Mouse (Mus musculus) kidney, adult 2 months (tissue): Measurements from ENCODE around the gene Ccdc65. TPM values are rescaled to one million over a fixed set of nuclear protein-coding genes. Genes with fewer than 3 reads are reported as not detected.
A peak's percentile ranks its signal among the peaks of the same experiment; 100 is the strongest.

Experiments
- DNase-seq: peaks from one replicate; pipeline ENCODE4 v3.0.0; 2021
- H3K27ac ChIP-seq: fragments of 200-500 bp; 2 replicates; pipeline ENCODE4 v1.5.1; 2012; ENCODE audit warnings: low read depth, low read length, control low read depth, inconsistent platforms; ENCODE audit not compliant: insufficient read depth
- H3K27me3 ChIP-seq: fragments of 200-500 bp; replicated peaks from 2 replicates; pipeline ENCODE4 v1.6.1; 2012; ENCODE audit warnings: mild to moderate bottlenecking, moderate library complexity, low read length, inconsistent platforms; ENCODE audit not compliant: control insufficient read depth, insufficient read depth
- H3K36me3 ChIP-seq: fragments of 200-500 bp; 2 replicates; pipeline ENCODE4 v1.6.1; 2012; ENCODE audit warnings: mild to moderate bottlenecking, moderate library complexity, low read length, inconsistent platforms; ENCODE audit not compliant: control insufficient read depth, insufficient read depth
- H3K4me1 ChIP-seq: fragments of 200-500 bp; 2 replicates; pipeline ENCODE4 v1.6.1; 2011; ENCODE audit warnings: low read length; ENCODE audit not compliant: control insufficient read depth, insufficient read depth
- H3K4me3 ChIP-seq: fragments of 200-500 bp; 2 replicates; pipeline ENCODE4 v1.5.1; 2011; ENCODE audit warnings: mild to moderate bottlenecking, low read depth, low read length, control low read depth; ENCODE audit not compliant: insufficient read depth
- CTCF ChIP-seq: fragments of 200-500 bp; conservative IDR thresholded peaks from 2 replicates; pipeline ENCODE4 v1.5.1; 2011; ENCODE audit warnings: low read depth, mild to moderate bottlenecking, control low read depth, low read length, moderate library complexity, mixed read lengths; ENCODE audit not compliant: insufficient read depth, insufficient read length
- POLR2A ChIP-seq: fragments of 200-500 bp; IDR thresholded peaks from one replicate; pipeline ENCODE4 v1.6.1; 2011; ENCODE audit warnings: low read depth, low read length, control low read depth
- WGBS: fragments of 180-500 bp; shearing (Covaris S2); methylation state at CpG from one replicate; pipeline ENCODE4 v1.1.7; 2018; 5-methylcytosine and 5-hydroxymethylcytosine counted together
- polyA plus RNA-seq: library from polyadenylated mRNA; depleted of rRNA; stranded (reverse); fragments of >200 nt; gene quantifications from 2 replicates; pipeline ENCODE4 v1.2.3, GENCODE M21; 2012

Gene Ccdc65
- polyA plus RNA-seq, 1 experiment, result 0.42 TPM

DNA sequence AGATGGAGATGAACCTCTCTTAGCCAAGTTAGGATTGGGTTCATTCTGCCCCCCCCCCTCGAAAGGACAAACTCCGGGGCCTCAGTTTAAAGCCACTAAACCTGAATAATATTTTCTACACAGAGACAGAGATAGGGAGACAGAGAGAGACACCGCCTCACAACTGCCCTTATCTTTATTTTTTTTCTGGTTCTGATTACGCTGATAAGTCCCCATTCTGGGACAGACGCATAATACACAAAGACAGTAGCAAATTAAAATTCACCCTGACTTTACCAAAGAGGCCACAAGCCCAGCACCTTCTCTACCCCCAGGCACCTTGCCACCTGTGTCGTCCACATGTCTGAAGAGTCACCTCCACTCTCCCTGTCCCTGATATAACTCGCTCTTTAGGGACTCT lies 26.4 kb upstream of the Ccdc65 start:
- no peaks in the 10 kb centered on the region for H3K27me3 ChIP-seq
- no peak overlapping the region for H3K27ac ChIP-seq
- H3K36me3 ChIP-seq, result no peaks in the 10 kb centered on the region
- H3K4me3 ChIP-seq, result no peak overlapping the region
- TF ChIP-seq POLR2A (no peak), CTCF (no peak)
- H3K4me1 ChIP-seq, result no peaks in the 10 kb centered on the region
- WGBS, result 88% methylated on average over 7 of the region's 7 CpGs
- DNase-seq, result no peak

GRCm38 (mm10) chr15:98683177-98683576 lies 24.8 kb upstream of the Ccdc65 start:
- no peaks in the 10 kb centered on the region for H3K36me3 ChIP-seq
- H3K27me3 ChIP-seq, result no peaks in the 10 kb centered on the region
- H3K4me1 ChIP-seq, result no peaks in the 10 kb centered on the region
- no peak for DNase-seq
- no peak overlapping the region for H3K27ac ChIP-seq
- WGBS, result 52% methylated on average over 10 of the region's 10 CpGs
- TF ChIP-seq POLR2A, result no peak
- no peak for TF ChIP-seq CTCF
- no peak overlapping the region for H3K4me3 ChIP-seq

GRCm38 (mm10) chr15:98683746-98684145 lies 24.3 kb upstream of the Ccdc65 start:
- no peaks in the 10 kb centered on the region for H3K27me3 ChIP-seq
- no peak overlapping the region for H3K27ac ChIP-seq
- no peaks in the 10 kb centered on the region for H3K4me1 ChIP-seq
- DNase-seq, result no peak
- H3K4me3 ChIP-seq, result no peak overlapping the region
- TF ChIP-seq POLR2A, result no peak
- no peak for TF ChIP-seq CTCF
- WGBS, result 95% methylated on average over 1 of the region's 1 CpGs
- H3K36me3 ChIP-seq, result no peaks in the 10 kb centered on the region

DNA sequence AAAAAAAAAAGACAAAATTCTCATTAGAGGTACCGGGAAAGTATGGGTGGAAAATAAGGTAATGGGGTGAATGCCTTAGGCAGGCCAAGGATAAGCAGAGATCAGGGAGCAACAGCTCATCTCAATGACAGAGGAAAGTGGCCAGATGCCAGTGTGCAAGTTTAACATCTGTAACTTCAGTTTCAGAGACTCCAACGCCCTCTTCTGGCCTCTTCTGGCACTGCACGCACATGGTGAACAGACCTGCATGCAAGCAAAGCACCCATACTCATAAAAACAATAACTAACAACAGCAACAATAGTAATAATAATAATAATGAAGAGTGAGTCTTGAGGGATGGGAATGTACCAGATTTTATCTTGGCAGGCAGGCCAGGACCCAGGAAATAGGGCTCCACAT lies 22.1 kb upstream of the Ccdc65 start:
- 73% methylated on average over 3 of the region's 3 CpGs for WGBS
- Histone ChIP-seq H3K4me3 (no peak overlapping the region), H3K27me3 (no peaks in the 10 kb centered on the region), H3K27ac (no peak overlapping the region), H3K4me1 (no peaks in the 10 kb centered on the region), H3K36me3 (no peaks in the 10 kb centered on the region)
- peak; percentile 30; the same call in 1 of the 2 replicates for TF ChIP-seq CTCF
- no peak for TF ChIP-seq POLR2A
- DNase-seq, result no peak

GRCm38 (mm10) chr15:98689682-98690081 lies 18.3 kb upstream of the Ccdc65 start:
- WGBS, result 93% methylated on average over 2 of the region's 2 CpGs
- DNase-seq, result no peak
- Histone ChIP-seq H3K4me1 (no peaks in the 10 kb centered on the region; the same call in 1 of the 2 replicates), H3K4me3 (no peak overlapping the region), H3K27ac (no peak overlapping the region), H3K36me3 (no peaks in the 10 kb centered on the region), H3K27me3 (no peaks in the 10 kb centered on the region)
- no peak for TF ChIP-seq POLR2A
- TF ChIP-seq CTCF, result no peak

DNA sequence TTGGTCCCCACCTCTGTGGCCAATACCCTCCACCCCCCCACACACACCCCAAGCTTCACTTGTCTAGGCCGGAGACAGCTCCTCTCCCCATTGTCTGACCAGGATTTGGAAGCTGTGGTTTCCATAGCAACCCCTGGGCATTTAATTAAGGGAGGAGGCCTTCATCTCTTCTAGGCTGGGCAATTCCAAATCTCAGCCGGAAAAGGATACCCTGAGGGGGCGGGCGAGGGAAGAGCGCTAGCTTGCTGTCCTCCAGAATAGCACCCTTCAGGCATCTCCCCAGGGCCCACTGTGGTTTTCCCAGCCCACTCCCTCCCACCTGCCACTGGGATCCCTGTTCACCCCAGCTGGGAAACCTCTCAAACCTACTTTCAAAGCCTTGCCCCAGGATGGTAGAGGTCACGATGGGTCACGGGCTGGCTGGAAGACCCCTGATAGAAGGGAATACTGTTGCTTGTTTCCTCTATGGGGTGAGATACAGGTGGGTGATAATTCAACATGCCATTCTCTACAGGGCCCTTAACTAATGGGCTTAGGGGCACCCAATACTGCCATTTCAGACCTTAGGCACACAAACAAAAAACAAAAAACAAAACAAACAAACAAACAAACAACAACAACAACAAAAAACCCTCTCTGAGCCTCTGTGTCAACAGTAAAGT lies 16.4 kb upstream of the Ccdc65 start:
- peaks cover 9% of the 10 kb centered on the region; the same call in 1 of the 2 replicates for H3K4me1 ChIP-seq
- peak; percentile 60 for DNase-seq
- peak overlapping the region; percentile 34 for H3K27ac ChIP-seq
- whole genome bisulfite sequencing, result 72% methylated on average over 7 of the region's 7 CpGs
- H3K27me3 ChIP-seq, result no peaks in the 10 kb centered on the region
- H3K36me3 ChIP-seq, result no peaks in the 10 kb centered on the region
- no peak for TF ChIP-seq POLR2A
- no peak for TF ChIP-seq CTCF
- no peak overlapping the region for H3K4me3 ChIP-seq

DNA sequence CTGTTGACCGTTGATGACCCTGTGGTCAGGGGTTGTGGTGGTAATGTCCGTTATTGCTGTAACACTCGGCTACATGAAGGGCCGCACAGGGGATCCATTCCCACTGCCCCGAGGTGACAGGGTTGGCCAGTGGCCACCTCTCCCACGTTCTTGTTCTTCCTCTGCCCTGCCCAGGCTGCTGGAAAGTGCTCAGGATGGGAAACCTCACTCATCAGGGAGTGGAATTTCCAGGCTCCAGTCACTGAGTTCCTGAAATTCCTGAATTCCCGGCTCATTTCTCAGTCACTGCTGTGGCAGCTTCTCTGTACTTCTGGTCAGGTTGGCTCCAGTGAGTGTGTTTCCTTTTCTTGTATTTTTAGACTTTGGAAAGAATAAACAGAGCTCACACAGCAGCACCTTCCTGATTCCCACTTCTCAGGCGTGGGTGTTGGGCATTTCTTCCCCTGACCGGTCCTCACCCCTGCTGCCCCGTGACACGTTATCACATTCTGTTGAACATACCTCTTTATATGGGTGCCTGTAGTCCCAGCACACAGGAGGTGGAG lies 15.8 kb upstream of the Ccdc65 start:
- TF ChIP-seq POLR2A (no peak), CTCF (no peak)
- Histone ChIP-seq H3K4me3 (no peak overlapping the region), H3K27me3 (no peaks in the 10 kb centered on the region), H3K27ac (peak overlapping the region; percentile 39), H3K36me3 (no peaks in the 10 kb centered on the region), H3K4me1 (peaks cover 9% of the 10 kb centered on the region; the same call in 1 of the 2 replicates)
- whole genome bisulfite sequencing, result 24% methylated on average over 11 of the region's 11 CpGs
- peak; percentile 87 for DNase-seq
